Mouse (Mus musculus): Measurements from ENCODE around the gene 5031439G07Rik.
"Not testable (repeated sequence)": the region's sequence is repeated elsewhere in the genome, so short reads cannot be mapped to it uniquely, and the experiment has no call there.

DNA sequence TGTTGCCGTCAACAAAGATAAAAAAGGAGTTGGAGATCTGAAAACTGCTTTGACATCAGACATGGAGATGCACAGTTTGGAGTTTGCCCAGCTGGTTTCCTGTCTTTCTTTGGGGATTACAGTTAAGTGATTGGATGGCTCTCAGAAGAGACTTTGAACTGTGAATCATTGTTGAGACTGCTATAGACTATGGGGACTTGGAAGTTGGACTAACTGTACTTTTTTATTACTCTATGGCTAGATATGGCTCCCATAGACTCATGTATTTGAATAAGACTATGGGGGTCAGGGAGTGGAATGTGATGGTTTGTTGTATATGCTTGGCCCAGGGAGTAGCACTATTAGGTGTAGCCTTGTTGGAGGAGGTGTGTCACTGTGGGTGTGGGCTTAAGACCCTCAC is 42.3 kb upstream of the 5031439G07Rik start:
- TF ChIP-seq CTCF (IDR thresholded peaks at IDR 0.05; ENCODE audit: low read depth, low read length); POLR2A (IDR thresholded peaks at IDR 0.05; ENCODE audit: borderline replicate concordance, low read depth, low read length): not testable (repeated sequence)
